Mouse (Mus musculus) splenic B cell, adult 2 months (primary cell): ENCODE results near the gene Tnfrsf11a.
A peak's percentile ranks its signal among the peaks of the same experiment; 100 is the strongest.

Source experiments
- DNase-seq: peaks from one replicate; pipeline ENCODE4 v3.0.0-alpha.2; 2011; ENCODE audit warnings: low read depth, low spot score
- H3K27me3 ChIP-seq: 2 replicates; pipeline ENCODE4 v1.6.1; 2012; ENCODE audit warnings: mild to moderate bottlenecking, low read length, moderate library complexity, mixed read lengths; ENCODE audit not compliant: control insufficient read depth, poor library complexity, insufficient read depth, severe bottlenecking
- H3K36me3 ChIP-seq: 2 replicates; pipeline ENCODE4 v1.6.1; 2012; ENCODE audit warnings: mild to moderate bottlenecking, low read length, moderate library complexity, mixed read lengths; ENCODE audit not compliant: control insufficient read depth, poor library complexity, insufficient read depth, severe bottlenecking

Tnfrsf11a gene

DNA sequence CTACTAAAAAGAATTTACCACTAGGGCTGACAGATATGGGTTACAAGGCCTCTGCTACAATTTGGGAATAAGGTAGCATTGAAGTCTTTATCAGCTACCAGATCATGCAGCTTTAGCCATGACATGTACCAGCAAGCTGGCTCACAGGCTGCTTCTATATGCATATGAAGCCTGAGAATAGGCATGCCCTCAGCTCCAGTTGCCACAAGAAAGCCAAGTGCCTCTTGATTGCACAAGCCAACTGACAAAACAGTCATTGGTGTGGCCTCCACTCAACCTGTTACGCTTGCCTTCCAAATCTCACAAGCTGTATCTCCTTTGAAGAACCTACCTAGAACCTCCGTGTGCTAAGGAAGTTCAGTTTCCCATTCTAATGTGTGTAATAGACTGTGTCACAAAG lies 12.1 kb upstream of the Tnfrsf11a start:
- DNase-seq = no peak
- no peaks in the 10 kb centered on the region for H3K36me3 ChIP-seq
- H3K27me3 ChIP-seq = no peaks in the 10 kb centered on the region

DNA sequence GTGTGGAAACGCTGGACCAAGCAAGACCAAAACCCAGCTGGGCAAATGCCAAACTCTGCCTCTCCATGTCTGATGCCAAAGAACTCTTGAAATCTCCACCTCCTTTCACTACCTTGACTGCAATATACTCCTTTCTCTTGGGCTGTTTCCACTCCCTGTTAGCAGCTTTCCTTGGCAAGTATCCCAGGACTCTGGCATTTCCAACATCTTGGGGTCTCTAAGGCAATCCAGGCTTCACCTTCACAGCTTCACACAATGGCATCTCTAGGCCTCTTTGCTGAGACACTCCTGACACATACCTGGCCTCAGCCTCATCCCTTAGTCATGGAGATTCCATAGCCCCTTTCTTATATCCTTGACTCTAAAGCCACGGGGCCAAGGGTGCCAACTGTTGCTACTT lies 9.8 kb upstream of the Tnfrsf11a start:
- Histone ChIP-seq H3K27me3 (no peaks in the 10 kb centered on the region), H3K36me3 (no peaks in the 10 kb centered on the region)
- no peak for DNase-seq

GRCm38 (mm10) chr1:105776426-105776825 lies 4.1 kb upstream of the Tnfrsf11a start:
- DNase-seq = no peak
- H3K27me3 ChIP-seq = no peaks in the 10 kb centered on the region; the same call in 1 of the 2 replicates
- H3K36me3 ChIP-seq = no peaks in the 10 kb centered on the region

DNA sequence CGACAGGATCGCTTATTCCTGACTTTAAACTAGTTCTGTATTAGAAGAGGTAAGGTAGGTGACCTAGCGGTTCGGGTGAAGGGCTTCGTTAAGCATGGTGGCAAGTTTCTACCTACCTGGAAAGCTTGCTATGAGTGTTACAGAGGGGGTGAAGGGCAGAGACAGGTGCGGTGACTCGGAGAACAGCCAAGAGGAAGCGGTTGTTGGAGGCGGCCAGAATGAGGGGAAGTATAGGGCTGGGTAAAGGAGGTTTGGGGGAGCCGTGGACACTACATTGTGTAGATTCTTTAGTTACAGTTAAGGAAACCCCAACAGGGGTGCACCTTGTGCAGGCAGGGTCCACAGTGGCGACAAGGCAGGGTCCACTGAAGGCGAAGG lies 450 bp upstream of the Tnfrsf11a start:
- DNase-seq = peak; percentile 4
- no peaks in the 10 kb centered on the region; the same call in 1 of the 2 replicates for H3K27me3 ChIP-seq
- no peaks in the 10 kb centered on the region for H3K36me3 ChIP-seq

GRCm38 (mm10) chr1:105781391-105782146 lies 1.1 kb downstream of the Tnfrsf11a start:
- Histone ChIP-seq H3K36me3 (no peaks in the 10 kb centered on the region), H3K27me3 (no peaks in the 10 kb centered on the region; the same call in 1 of the 2 replicates)
- DNase-seq = no peak

GRCm38 (mm10) chr1:105784257-105785016 lies 3.9 kb downstream of the Tnfrsf11a start:
- Histone ChIP-seq H3K27me3 (no peaks in the 10 kb centered on the region), H3K36me3 (no peaks in the 10 kb centered on the region)
- no peak for DNase-seq

GRCm38 (mm10) chr1:105785146-105785545 lies 4.6 kb downstream of the Tnfrsf11a start:
- DNase-seq = no peak
- no peaks in the 10 kb centered on the region for H3K27me3 ChIP-seq
- no peaks in the 10 kb centered on the region for H3K36me3 ChIP-seq

DNA sequence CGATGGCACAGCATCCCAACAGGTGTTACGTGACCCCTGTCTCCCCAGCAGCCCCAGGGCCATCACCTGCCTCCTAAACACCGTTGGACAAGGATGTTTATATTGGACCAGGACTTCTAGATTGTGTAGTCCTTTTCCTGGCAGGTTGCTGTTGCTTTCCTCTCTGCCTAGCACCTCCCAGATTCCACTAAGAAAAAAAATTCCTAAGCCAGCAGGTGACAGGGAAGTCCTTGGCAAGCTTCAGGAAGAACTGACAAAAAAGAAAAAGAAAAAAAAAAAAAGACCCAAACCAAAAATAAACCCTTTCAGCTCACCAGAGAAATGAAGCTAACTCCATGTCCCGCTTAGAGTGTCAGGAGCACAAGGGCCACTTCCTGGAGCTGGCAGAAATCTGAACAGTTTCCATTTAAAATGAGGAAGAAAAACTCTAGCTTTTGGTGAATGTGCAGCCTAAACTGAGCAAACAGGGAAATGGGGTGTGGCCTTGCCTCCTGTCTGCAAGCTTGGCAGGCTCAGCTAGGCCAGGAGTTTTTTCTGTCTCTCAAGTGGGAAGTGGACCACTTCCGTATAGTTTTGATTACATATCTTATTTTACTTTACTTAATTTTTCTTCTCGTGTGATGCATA lies 6.3 kb downstream of the Tnfrsf11a start:
- H3K36me3 ChIP-seq = no peaks in the 10 kb centered on the region
- peak; percentile 6 for DNase-seq
- no peaks in the 10 kb centered on the region for H3K27me3 ChIP-seq

GRCm38 (mm10) chr1:105790103-105790502 lies 9.6 kb downstream of the Tnfrsf11a start:
- no peaks in the 10 kb centered on the region for H3K27me3 ChIP-seq
- no peaks in the 10 kb centered on the region for H3K36me3 ChIP-seq
- no peak for DNase-seq

DNA sequence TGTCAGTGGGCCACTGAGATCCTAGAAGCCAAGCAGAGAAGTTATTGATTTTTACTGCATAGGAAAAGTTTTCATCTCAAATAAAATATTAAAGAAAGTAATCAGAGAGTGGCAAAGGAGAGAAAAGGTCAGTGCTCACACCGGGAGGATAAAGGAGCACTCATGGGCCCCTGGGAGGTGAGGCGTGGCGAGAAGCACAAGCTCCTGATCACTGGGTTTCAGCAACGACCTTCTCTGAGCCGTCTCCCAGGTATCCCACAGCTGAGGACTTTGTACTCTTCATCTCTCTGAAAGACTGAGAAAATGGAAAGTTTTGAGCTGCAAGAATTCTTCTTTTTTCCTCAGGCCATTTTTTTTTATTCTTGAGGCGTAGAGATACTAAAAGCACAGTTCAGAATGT lies 14.2 kb downstream of the Tnfrsf11a start:
- no peaks in the 10 kb centered on the region for H3K36me3 ChIP-seq
- DNase-seq = no peak
- no peaks in the 10 kb centered on the region for H3K27me3 ChIP-seq

GRCm38 (mm10) chr1:105795705-105796104 lies 15.2 kb downstream of the Tnfrsf11a start:
- DNase-seq = no peak
- Histone ChIP-seq H3K27me3 (no peaks in the 10 kb centered on the region), H3K36me3 (no peaks in the 10 kb centered on the region)

- Histone ChIP-seq H3K27me3 (no peaks in the 10 kb centered on the region), H3K36me3 (no peaks in the 10 kb centered on the region)
- DNase-seq = no peak
These were observed 20.1 kb downstream of the Tnfrsf11a start for GRCm38 (mm10) chr1:105800570-105800969.

GRCm38 (mm10) chr1:105801252-105801651 lies 20.7 kb downstream of the Tnfrsf11a start:
- DNase-seq = peak; percentile 20
- no peaks in the 10 kb centered on the region for H3K36me3 ChIP-seq
- no peaks in the 10 kb centered on the region for H3K27me3 ChIP-seq

GRCm38 (mm10) chr1:105802941-105803340 lies 22.4 kb downstream of the Tnfrsf11a start:
- DNase-seq = peak; percentile 16
- no peaks in the 10 kb centered on the region for H3K27me3 ChIP-seq
- H3K36me3 ChIP-seq = no peaks in the 10 kb centered on the region

DNA sequence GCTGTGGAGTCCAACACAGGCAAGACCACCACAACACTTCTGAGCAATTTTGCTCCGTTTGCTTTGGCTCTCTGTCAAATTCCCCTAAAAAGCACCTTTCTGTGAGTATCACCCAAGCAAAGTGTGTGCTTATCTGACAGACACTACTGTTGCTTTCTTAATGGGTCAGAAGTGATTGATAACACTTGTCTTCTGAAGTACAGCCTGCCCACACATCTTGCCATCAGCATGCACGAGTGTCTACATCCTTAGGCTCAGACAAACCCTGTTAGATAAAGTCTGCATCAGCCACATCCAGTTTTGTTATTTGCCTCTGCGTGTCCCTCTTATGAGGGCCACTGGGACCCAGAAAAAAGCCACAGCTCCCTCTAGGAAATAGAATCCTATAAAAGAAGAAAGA lies 23.8 kb downstream of the Tnfrsf11a start:
- H3K27me3 ChIP-seq = no peaks in the 10 kb centered on the region
- DNase-seq = no peak
- no peaks in the 10 kb centered on the region for H3K36me3 ChIP-seq
